Mouse (Mus musculus) heart, postnatal 25 days (tissue): ENCODE results near the gene Tenm4. TPM values are rescaled to one million over a fixed set of nuclear protein-coding genes. Genes with fewer than 3 reads are reported as not detected.

Experiments
- DNase-seq: peaks from one replicate; pipeline ENCODE4 v3.0.0; 2022; ENCODE audit warnings: low spot score
- intact Hi-C: fragments of 180-260 bp; cut with DNase I; formaldehyde crosslinking; loops from one replicate; pipeline ENCODE4 v1.15.1; 2025
- total RNA-seq, 2 experiments: library from RNA; stranded (reverse); gene quantifications; 2 replicates each; pipeline ENCODE4 v1.2.3; 2021

Tenm4 gene
- total RNA-seq, 2 experiments from 2014 or later, result 1.0 to 1.1 TPM

DNA sequence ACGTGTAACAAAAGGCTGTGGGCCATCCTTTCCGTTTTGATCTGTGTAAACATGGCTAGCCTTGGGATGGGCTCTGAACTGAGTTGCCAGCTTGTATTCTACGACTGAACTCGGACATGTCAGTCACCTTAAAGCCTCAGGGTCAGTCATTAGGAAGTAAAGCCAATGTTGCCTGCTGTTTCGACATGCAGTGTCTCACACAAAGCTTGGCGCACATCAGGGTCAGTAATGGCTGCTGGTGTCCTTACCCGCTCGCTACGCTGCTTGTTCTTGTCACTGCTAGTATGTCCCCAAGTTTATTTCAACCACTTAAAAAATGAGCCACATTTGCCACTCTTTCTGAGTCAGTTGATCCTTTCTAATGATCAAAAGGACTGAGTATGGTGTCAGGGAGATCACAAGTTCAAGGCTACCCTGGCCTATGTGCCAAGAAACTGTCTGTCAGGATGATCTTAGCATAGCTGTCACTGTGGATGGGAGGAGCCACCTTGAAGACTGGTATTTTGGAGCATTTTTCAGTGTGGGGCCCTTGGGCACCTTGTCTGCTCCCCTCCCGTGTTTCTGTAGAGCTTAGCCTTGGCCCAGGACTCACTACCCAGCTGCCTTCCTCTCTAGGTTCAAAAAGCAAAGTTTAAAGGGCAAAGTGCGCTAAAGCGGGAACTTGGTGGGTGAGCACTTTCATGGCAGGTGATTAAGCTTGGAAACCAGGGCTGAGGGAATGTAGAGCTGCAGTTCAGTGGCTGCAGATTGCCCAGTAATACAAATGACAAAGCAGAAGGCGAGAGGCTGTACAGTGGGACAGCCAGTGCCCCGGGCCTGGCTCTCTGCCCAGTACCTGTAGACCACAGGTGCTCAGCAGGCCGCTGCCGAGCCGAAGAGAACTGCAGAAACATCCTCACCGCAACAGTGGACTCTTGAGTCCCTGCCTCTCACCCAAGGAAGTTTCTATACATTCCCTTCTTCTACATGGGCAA lies 718.3 kb downstream of the Tenm4 start:
- DNase-seq, result no peak
- intact Hi-C loops, result no loop called here

DNA sequence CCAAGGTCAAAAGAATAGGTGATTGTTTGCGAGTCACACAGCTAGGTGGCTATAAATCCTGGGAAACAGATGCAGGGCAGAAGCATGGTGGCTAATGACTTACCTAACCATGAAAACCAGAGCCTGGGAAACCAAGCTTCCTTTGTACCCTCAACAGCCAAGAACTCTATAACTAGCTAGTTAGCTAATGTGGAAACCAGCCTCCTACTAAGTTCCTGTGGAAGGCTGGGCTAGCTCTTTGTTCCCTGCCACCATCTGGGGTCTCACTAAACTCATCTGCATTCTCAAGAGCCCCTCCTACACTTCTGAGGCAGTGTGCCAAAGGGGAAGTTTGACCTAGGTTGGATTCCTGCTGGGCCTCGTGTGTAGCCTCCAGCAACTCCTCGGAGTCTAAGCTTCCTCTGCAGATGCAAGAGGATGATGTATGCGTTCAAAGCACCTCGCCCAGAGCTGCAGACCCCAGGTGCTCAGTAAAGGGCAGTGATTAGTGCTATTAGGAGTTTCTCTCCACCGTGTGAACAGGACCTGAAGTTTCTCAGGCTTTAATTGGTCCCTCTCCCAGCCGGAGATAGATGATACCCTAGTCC lies 719.1 kb downstream of the Tenm4 start:
- intact Hi-C loops, result no loop called here
- DNase-seq, result no peak

DNA sequence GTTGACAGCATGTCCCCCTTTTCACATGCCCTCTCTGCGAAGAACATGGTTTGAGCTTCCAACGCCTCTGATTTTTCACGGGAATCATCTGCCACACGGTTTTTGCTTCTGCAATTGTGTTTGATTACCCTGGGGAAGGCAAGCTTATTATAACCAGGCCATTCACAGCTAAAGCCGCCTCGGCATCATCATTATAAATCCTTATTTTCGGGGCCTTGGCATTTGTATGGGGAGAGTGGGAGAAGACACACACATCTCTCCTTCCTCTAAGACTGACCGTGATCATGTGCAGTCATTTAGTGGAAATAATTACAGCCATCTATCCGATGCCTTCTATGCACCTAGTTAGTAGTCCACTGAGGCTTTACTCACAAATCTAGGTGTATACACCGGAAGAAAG lies 719.9 kb downstream of the Tenm4 start:
- intact Hi-C loops, result no loop called here
- no peak for DNase-seq

DNA sequence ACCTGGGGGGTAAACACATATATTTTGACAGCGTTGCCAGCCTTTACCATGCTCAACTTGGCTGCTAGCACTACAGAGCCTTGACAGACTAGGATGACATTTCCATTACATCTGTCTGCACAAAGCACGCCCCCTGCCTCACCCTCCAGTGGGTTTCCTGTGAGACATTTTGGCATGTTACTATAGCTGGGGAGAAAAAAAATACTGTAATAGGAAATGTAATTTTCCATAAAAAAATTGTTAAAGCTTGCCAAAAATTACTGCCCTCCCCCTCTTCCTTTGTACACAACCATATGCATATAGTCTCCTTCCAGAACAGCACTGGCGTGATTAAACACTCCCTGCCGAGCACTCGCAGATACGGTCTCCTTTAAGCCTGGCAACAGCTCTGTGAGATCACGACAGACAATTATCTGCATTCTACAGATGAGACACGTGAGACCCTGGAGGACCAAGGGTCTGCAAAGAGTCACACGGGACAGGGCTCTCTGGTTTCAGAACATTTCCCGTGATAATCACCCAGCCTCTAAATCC lies 728.1 kb downstream of the Tenm4 start:
- DNase-seq, result no peak
- intact Hi-C loops, result no loop called here

DNA sequence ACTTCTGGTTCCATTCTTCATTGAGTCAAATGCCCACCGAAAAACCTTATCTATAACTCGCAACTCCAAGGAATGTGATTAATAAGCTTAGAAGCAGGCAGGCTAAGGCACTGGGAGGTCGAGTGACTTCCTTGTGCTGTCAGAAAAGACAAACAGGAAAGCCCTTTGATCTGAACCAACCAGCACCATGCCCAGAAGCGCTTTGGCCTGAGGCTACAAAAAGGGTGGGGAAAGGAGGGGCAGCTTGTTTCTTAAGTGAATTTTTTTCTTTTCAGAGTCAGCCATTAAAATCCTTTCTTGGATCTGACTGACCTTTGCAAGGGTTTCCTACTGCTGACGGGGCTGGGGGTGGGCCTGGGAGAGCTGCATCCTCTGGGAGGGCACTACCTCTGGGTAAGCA lies 731.1 kb downstream of the Tenm4 start:
- intact Hi-C loops, result no loop called here
- no peak for DNase-seq

DNA sequence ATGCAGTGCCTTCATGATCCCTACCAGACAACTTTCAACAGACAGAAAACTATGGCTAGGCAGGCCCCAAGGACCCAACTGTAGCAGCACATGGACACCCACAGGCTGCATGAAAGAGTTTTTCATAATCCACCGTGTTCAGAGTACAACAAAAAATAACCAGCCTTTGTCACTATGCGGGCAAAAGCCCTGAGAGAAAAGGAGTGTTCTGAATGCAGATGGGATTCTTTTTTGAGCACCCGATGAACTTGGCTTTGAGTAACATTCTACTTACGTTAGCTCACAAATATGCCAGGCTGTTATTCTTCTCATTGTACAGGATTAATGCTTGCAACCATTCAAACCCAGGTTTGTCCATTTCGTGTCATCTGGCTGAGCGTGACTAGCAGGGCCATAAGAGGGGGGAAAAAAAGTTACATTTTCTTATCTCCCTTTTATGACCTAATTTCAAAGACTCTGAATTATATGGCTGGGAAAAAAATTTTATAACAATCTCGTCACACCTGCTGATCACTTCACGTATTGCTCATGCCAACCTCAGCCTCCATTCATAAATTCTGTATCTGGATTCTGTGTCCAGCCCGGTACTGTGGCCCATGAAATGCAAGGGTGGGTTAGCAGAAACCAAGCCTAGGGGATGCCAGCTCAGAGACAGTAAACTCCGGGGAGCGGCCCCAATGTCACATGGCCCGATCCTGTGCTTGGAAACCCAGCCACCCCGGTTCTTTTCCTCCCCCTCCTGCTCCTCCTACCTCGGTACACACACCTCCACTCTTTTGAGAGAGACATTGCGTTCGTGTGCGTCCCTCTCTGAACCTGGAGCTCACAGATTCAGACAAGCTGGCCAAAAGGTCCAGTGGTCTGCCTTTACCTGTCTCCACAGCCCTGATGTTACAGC lies 732.3 kb downstream of the Tenm4 start:
- DNase-seq, result no peak
- intact Hi-C loops, result no loop called here

DNA sequence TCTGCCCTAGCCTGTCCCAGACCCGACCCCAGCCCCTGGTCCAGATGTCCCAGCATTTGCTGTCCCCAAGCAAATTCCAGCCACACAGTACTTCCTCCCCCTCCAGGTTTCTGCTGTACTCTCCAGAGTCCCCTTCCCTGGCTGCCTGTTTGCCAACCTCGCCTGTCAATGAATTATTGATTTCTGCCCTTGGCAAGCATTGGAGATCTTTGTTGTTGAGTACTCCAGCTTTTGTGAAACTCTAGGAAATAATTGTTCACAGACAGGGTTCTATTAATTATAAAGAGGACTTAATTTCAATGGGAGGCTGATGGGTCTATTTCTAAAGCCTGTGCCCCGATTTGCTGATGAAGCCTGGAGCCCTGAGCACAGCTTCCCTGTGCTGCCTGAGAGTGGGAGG lies 733.4 kb downstream of the Tenm4 start:
- no peak for DNase-seq
- intact Hi-C loops, result no loop called here

DNA sequence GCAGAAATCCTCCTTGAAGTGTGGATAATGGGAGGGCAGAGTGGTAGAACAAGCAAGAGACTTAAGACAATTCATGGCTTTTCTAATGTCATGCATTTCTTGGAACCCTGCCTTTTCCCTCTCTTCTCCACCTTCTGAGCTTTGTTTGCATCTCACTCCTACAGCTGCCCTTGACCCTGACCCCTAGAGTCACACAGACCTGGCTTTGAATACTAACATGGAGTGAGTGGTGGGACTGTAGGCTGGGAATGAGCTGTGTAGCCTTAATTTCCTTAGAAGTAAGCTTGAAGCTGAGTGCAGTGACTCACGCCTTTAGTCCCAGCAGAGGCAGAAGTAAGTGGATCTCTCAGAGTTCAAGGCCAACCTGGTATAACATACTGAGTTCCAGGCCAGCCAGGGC lies 733.9 kb downstream of the Tenm4 start:
- no peak for DNase-seq
- intact Hi-C loops, result no loop called here

DNA sequence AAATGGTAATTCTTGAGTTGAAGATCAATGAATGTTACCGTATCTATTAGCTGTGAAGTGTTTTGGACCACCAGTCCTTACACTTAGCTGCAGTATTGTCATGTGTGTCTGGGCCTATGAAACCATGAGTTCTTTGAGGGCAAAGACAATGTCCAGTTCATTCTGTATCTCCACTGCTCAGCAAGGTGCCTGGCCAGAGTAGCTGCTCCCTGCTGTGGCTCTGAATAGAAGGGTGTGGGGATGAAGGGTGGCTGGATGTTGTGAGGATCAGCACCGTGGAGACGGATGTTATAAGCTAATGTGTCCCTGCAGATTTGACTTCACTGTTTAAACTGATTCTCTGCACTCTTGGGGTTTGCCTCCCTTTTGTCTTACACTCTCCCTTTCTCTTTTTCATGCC lies 734.4 kb downstream of the Tenm4 start:
- intact Hi-C loops, result no loop called here

DNA sequence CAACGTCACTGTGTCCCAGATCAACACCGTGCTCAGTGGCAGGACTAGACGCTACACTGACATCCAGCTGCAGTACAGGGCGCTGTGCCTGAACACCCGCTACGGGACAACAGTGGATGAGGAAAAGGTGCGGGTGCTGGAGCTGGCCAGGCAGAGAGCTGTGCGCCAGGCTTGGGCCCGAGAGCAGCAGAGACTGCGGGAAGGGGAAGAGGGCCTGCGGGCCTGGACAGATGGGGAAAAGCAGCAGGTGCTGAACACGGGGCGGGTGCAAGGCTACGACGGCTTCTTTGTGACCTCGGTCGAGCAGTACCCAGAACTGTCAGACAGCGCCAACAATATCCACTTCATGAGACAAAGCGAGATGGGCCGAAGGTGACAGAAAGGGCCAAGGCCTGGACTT lies 735.2 kb downstream of the Tenm4 start:
- no peak for DNase-seq
- intact Hi-C loops, result no loop called here

More for the DNA sequence above, 734.4 kb downstream of the Tenm4 start:
- no peak for DNase-seq

DNA sequence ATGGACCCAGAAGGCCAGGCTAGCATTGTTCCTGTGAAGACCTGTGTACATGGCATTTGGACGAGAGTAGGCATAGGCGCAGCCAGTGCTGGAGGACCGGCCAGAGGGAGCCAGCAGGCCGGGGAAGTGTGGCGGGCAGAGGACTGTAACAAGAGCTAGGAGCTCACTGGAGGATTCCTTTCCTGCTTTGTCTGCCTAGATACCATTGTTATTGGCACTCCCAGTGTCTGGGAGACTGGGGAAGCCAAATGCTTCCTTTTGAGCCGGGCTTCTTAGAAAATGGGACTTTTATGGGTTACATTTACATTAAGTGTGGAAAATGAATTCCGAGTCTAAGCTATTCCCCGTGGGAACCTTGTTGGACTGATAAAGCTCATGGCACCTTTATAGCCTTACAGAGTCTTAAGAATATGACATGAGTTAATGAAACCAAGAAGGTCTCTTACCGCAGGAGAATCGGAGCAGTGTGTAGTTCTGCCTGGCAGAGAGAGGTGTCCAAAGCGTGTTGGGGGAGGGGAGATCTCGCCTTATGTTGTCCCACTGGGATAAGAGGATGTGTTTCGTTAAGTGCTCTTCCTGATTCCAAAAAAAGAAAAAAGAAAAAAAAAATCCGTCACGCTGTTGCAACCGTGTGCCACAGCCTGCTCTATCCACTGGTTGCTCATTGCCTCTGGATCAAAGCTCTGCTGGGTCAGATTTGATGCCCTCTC lies 737.1 kb downstream of the Tenm4 start:
- intact Hi-C loops, result no loop called here
- no peak for DNase-seq

DNA sequence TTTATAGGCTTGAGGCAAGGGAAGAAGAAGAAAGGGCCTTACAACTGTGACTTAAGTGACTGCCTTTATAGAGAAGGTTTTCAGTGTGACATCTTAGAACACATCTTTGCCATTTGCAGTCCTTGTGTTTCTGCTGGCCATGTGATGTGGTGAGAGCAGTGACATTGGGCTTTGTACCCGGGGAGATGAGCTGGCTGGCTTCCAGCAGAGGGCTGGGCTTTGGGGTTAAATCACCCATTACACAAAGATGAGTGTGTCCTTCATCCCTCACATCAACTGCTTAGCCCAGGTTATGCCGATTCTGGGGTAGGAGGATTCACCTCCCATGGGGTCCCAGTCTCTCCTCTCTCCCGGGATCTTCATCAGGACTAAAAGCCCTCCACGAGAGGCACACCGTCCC lies 738.8 kb downstream of the Tenm4 start:
- DNase-seq, result no peak

DNA sequence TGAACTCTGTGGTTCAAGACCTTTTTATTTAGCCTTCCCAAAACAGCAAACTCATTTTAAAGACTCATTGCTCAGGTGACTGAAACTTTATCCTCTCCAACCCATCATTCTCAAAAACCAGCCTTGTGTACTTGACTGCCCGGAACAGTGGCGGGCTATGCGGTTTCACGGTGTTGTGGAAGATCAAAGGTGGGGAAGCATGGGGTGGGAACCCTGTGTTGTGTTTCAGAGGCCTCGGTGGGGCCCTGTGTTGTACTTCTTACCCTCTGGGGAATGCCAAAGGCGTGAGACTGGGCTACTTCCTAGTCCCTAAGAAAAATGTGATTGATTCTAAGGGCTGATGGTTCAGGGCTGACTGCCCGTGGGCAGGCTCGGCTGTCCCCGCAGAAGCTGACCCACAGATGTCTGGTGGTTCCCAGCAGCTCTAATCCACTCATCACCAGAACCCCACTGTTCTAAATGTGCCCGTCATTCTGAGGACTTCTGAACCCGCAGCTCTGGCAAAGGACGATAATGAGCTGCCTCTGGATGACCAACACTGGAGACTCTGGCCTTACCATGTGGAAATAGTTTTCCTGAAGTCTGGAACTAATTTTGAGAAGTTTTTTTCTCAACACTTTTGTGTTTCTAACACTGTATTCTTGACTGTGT lies 739.4 kb downstream of the Tenm4 start:
- no peak for DNase-seq
- intact Hi-C loops, result loop anchor here (10.0 kb wide), 2 partner anchors 286 to 1046 kb away; no protein-coding TSS in a partner anchor

More for the DNA sequence above, 738.8 kb downstream of the Tenm4 start:
- intact Hi-C loops, result loop anchor here (10.0 kb wide), 2 partner anchors 285 to 1045 kb away; no protein-coding TSS in a partner anchor

DNA sequence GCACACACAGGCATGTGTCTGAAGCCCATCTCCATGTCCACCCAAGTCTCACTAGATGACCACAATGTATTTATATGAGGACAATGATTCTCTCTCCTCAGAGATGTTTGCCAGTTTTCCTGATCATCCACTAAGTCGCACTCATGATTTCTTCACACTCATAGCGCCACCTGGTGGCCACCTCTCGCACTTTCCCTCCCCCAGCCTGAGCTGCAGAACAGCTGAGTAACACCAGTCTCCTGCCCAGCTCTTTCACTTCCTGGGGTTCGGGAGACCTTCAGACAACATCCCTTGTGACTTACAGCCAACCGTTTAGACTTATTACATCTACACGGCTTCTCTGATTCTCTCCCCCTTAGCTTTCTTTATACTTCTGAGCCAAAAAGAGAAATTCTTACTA lies 743.0 kb downstream of the Tenm4 start:
- intact Hi-C loops, result loop anchor here (1.0 to 10.0 kb wide), 5 partner anchors 136 to 1425 kb away; no protein-coding TSS in a partner anchor

DNA sequence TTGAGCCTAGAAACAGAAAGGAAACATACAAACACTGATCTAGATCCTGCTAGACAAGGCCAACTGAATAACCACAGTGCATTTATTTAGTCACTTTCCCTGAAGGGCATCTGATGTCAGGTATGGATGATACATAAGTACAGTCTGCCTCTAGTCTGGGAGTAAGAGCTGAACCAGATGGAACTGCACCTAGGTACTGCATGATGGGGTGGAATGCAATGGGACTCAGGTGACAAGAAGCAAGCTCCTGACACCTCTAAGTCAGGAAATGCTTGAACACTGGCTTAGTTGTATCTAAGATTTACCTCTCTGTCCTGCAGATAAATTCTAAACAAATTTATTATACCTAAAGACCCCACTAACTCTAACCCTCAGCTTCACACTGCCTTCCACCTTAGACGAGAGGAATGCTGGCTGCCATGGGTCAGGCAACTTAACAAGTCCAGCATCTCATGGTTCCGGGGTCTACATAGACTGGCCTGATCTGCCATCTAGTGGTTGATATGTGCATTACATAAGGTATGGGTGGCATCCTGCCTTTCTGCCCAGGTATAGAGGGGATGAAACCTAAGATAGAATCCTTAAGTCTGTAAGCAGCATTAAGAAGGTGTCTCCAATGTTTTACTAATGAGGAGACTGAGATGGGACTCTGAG lies 744.5 kb downstream of the Tenm4 start:
- no peak for DNase-seq

More for the DNA sequence above, 743.0 kb downstream of the Tenm4 start:
- peak; percentile 42 for DNase-seq

DNA sequence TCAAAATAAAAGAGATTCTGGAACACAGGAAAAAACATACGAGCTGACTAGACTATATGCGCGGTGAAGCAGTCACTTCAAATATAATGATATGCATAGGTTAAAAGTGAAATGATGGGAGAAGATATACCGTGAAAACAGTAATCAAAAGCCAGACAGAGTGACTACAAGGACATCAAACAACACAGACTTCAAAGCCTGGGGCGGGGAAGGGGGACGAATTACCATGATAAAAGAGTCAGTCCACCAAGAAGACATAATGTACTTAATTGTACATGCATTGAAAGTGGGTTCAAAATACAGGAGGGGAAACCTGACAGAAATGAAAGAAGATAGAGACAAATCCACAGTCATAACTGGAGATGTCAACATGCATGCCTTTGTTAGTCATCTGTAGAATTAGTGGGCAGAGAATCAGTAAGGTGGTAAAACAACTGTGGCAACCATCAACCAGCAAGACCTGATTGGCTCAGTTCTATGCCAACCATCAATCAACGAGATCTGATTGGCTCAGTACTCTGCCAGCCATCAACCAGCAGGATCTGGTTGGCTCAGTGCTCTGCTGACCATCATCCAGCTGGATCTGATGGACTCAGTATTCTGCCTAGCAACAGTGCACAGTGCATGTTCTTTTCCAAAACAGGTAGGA lies 749.5 kb downstream of the Tenm4 start:
- no peak for DNase-seq
- intact Hi-C loops, result no loop called here

More for the DNA sequence above, 744.5 kb downstream of the Tenm4 start:
- intact Hi-C loops, result loop anchor here (1.0 to 10.0 kb wide), 5 partner anchors 291 to 1427 kb away; no protein-coding TSS in a partner anchor

DNA sequence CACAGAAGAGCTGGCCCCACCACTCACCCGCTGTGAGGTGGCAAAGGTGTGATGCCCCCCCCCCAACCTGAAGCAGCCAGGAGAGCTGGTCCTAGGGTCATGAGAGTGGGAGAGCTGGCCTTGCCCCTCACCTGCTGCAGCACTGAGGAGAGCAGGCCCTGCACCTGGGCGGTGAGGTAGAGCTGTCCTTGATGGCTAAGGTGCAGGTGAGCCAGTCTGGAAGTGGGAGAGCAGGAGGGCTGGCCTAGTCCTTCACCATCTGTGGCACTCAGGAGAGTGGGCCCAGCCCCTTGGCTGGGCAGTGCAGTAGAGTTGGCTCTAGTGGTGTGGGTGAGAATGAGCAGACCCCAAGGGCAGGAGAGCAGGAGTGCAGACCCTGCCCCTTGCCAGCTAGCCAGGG lies 751.9 kb downstream of the Tenm4 start:
- DNase-seq, result no peak
- intact Hi-C loops, result no loop called here
